Mouse (Mus musculus) heart, adult 2 months (tissue): ENCODE data around the gene Agbl3.

ENCODE experiments used
- CTCF ChIP-seq: fragments of 200-600 bp; IDR thresholded peaks from 2 replicates; pipeline ENCODE4 v1.8.1; 2022; ENCODE audit warnings: antibody characterized with exemption, mild to moderate bottlenecking, moderate library complexity
- POLR2A ChIP-seq: fragments of 200-500 bp; IDR thresholded peaks from 2 replicates; pipeline ENCODE4 v1.6.1; 2011; ENCODE audit warnings: mild to moderate bottlenecking, low read depth, low read length, control low read depth; ENCODE audit not compliant: insufficient read depth

- no peak for TF ChIP-seq CTCF
- TF ChIP-seq POLR2A: no peak
These were observed 2.3 kb downstream of the Agbl3 start for GRCm38 (mm10) chr6:34782493-34782892.
